Mouse (Mus musculus) midbrain, embryonic 12.5 days (tissue): ENCODE data around the gene Arhgap23. TPM values are rescaled to one million over a fixed set of nuclear protein-coding genes. Genes with fewer than 3 reads are reported as not detected.
A peak's percentile ranks its signal among the peaks of the same experiment; 100 is the strongest.

Source experiments
- ATAC-seq: fragments of 200-750 bp; cut with Nextera tagmentation; 2 replicates; pipeline ENCODE4 v1.8.0; 2017; ENCODE audit warnings: low read depth, moderate TSS enrichment, moderate library complexity; ENCODE audit not compliant: low FRiP score
- H3K27ac ChIP-seq: fragments of 300-500 bp; sonication (generic); replicated peaks from 2 replicates; pipeline ENCODE4 v1.5.1; 2016; ENCODE audit warnings: mild to moderate bottlenecking
- H3K27me3 ChIP-seq: fragments of 300-500 bp; sonication (generic); 2 replicates; pipeline ENCODE4 v1.6.1; 2016; ENCODE audit warnings: mild to moderate bottlenecking
- H3K36me3 ChIP-seq: fragments of 300-500 bp; sonication (generic); 2 replicates; pipeline ENCODE4 v1.6.1; 2016
- H3K4me1 ChIP-seq: fragments of 300-500 bp; sonication (generic); 2 replicates; pipeline ENCODE4 v1.6.1; 2016
- H3K4me2 ChIP-seq: fragments of 300-500 bp; sonication (generic); replicated peaks from 2 replicates; pipeline ENCODE4 v1.6.1; 2016; ENCODE audit warnings: mild to moderate bottlenecking, moderate library complexity
- H3K4me3 ChIP-seq: fragments of 300-500 bp; sonication (generic); 2 replicates; pipeline ENCODE4 v1.5.1; 2016; ENCODE audit warnings: mild to moderate bottlenecking
- H3K9ac ChIP-seq: fragments of 300-500 bp; sonication (generic); replicated peaks from 2 replicates; pipeline ENCODE4 v1.6.1; 2016; ENCODE audit warnings: mild to moderate bottlenecking, moderate library complexity
- H3K9me3 ChIP-seq: fragments of 300-500 bp; sonication (generic); 2 replicates; pipeline ENCODE4 v1.6.1; 2016; ENCODE audit warnings: mild to moderate bottlenecking
- WGBS: fragments of 180-500 bp; shearing (Covaris S2); methylation state at CpG from one replicate; pipeline ENCODE4 v1.1.7; 2016; 5-methylcytosine and 5-hydroxymethylcytosine counted together
- polyA plus RNA-seq: library from polyadenylated mRNA; unstranded; fragments of >200 nt; fragmentation: Nextera tagmentation; extraction: Ambion mirVana; gene quantifications from 2 replicates; pipeline ENCODE4 v1.2.1, GENCODE M21; 2016

The Arhgap23 gene
- polyA plus RNA-seq, 1 experiment from 2014 or later = 6.3 TPM

GRCm38 (mm10) chr11:97500720-97501448 lies 85.6 kb downstream of the Arhgap23 start:
- Histone ChIP-seq H3K9ac (peak overlapping the region; percentile 41), H3K36me3 (no peaks in the 10 kb centered on the region), H3K27me3 (peaks cover 62% of the 10 kb centered on the region), H3K4me1 (peaks cover 19% of the 10 kb centered on the region), H3K9me3 (peaks cover 4% of the 10 kb centered on the region; the same call in 1 of the 2 replicates), H3K4me3 (peak overlapping the region; percentile 42), H3K4me2 (peak overlapping the region; percentile 70), H3K27ac (no peak overlapping the region)
- ATAC-seq = 0 out of 2 replicates have a peak, but pooled peaks have one; percentile 47
- WGBS = 8% methylated on average over 51 of the region's 51 CpGs

GRCm38 (mm10) chr11:97502383-97502782 lies 87.0 kb downstream of the Arhgap23 start:
- no peak overlapping the region for H3K4me3 ChIP-seq
- H3K4me1 ChIP-seq = peaks cover 19% of the 10 kb centered on the region
- H3K36me3 ChIP-seq = no peaks in the 10 kb centered on the region
- H3K27me3 ChIP-seq = peaks cover 57% of the 10 kb centered on the region
- no peak overlapping the region for H3K4me2 ChIP-seq
- peaks cover 4% of the 10 kb centered on the region; the same call in 1 of the 2 replicates for H3K9me3 ChIP-seq
- H3K27ac ChIP-seq = no peak overlapping the region
- no peak for ATAC-seq
- WGBS = 47% methylated on average over 9 of the region's 9 CpGs
- no peak overlapping the region for H3K9ac ChIP-seq

GRCm38 (mm10) chr11:97502846-97503245 lies 87.5 kb downstream of the Arhgap23 start:
- Histone ChIP-seq H3K36me3 (no peaks in the 10 kb centered on the region), H3K4me2 (no peak overlapping the region), H3K27me3 (peaks cover 52% of the 10 kb centered on the region), H3K9me3 (peaks cover 4% of the 10 kb centered on the region; the same call in 1 of the 2 replicates), H3K27ac (no peak overlapping the region), H3K4me3 (no peak overlapping the region), H3K4me1 (peaks cover 19% of the 10 kb centered on the region), H3K9ac (no peak overlapping the region)
- ATAC-seq = no peak
- 82% methylated on average over 4 of the region's 4 CpGs for WGBS

GRCm38 (mm10) chr11:97505784-97506183 lies 90.5 kb downstream of the Arhgap23 start:
- Histone ChIP-seq H3K4me1 (peaks cover 20% of the 10 kb centered on the region), H3K9ac (no peak overlapping the region), H3K4me2 (no peak overlapping the region), H3K9me3 (no peaks in the 10 kb centered on the region), H3K4me3 (no peak overlapping the region), H3K27me3 (peaks cover 23% of the 10 kb centered on the region), H3K36me3 (no peaks in the 10 kb centered on the region), H3K27ac (no peak overlapping the region)
- ATAC-seq = no peak
- WGBS = 82% methylated on average over 4 of the region's 4 CpGs

GRCm38 (mm10) chr11:97506331-97506730 lies 91.0 kb downstream of the Arhgap23 start:
- peaks cover 19% of the 10 kb centered on the region for H3K4me1 ChIP-seq
- no peak overlapping the region for H3K4me3 ChIP-seq
- H3K27ac ChIP-seq = no peak overlapping the region
- no peaks in the 10 kb centered on the region for H3K9me3 ChIP-seq
- H3K9ac ChIP-seq = no peak overlapping the region
- no peak for ATAC-seq
- no peaks in the 10 kb centered on the region for H3K36me3 ChIP-seq
- H3K27me3 ChIP-seq = peaks cover 18% of the 10 kb centered on the region
- H3K4me2 ChIP-seq = no peak overlapping the region
- WGBS = 57% methylated on average over 8 of the region's 8 CpGs

GRCm38 (mm10) chr11:97508198-97508597 lies 92.9 kb downstream of the Arhgap23 start:
- H3K27me3 ChIP-seq = no peaks in the 10 kb centered on the region; the same call in none of the 2 replicates
- H3K4me3 ChIP-seq = no peak overlapping the region
- H3K36me3 ChIP-seq = no peaks in the 10 kb centered on the region
- no peaks in the 10 kb centered on the region for H3K9me3 ChIP-seq
- ATAC-seq = no peak
- no peak overlapping the region for H3K4me2 ChIP-seq
- WGBS = 83% methylated on average over 3 of the region's 3 CpGs
- H3K4me1 ChIP-seq = peaks cover 20% of the 10 kb centered on the region
- H3K9ac ChIP-seq = no peak overlapping the region
- H3K27ac ChIP-seq = no peak overlapping the region

GRCm38 (mm10) chr11:97509058-97509457 lies 93.7 kb downstream of the Arhgap23 start:
- no peaks in the 10 kb centered on the region for H3K36me3 ChIP-seq
- H3K9ac ChIP-seq = no peak overlapping the region
- H3K27me3 ChIP-seq = no peaks in the 10 kb centered on the region; the same call in 1 of the 2 replicates
- no peaks in the 10 kb centered on the region for H3K9me3 ChIP-seq
- ATAC-seq = no peak
- H3K4me3 ChIP-seq = no peak overlapping the region
- H3K27ac ChIP-seq = no peak overlapping the region
- peaks cover 22% of the 10 kb centered on the region for H3K4me1 ChIP-seq
- 66% methylated on average over 5 of the region's 5 CpGs for WGBS
- H3K4me2 ChIP-seq = no peak overlapping the region

GRCm38 (mm10) chr11:97509715-97510485 lies 94.6 kb downstream of the Arhgap23 start:
- Histone ChIP-seq H3K4me1 (peaks cover 22% of the 10 kb centered on the region), H3K9me3 (no peaks in the 10 kb centered on the region), H3K9ac (no peak overlapping the region), H3K4me3 (no peak overlapping the region), H3K27me3 (no peaks in the 10 kb centered on the region; the same call in 1 of the 2 replicates), H3K27ac (0 out of 2 replicates have a peak overlapping the region, but pooled peaks have one; percentile 20), H3K4me2 (no peak overlapping the region), H3K36me3 (peaks cover 7% of the 10 kb centered on the region)
- no peak for ATAC-seq
- WGBS = 58% methylated on average over 24 of the region's 24 CpGs

GRCm38 (mm10) chr11:97510966-97511660 lies 95.8 kb downstream of the Arhgap23 start:
- peaks cover 22% of the 10 kb centered on the region for H3K4me1 ChIP-seq
- no peak overlapping the region for H3K4me3 ChIP-seq

GRCm38 (mm10) chr11:97511661-97512369 lies 96.5 kb downstream of the Arhgap23 start:
- Histone ChIP-seq H3K27me3 (no peaks in the 10 kb centered on the region), H3K4me2 (no peak overlapping the region), H3K4me3 (no peak overlapping the region), H3K27ac (0 out of 2 replicates have a peak overlapping the region, but pooled peaks have one; percentile 43), H3K9ac (no peak overlapping the region), H3K4me1 (peaks cover 22% of the 10 kb centered on the region), H3K36me3 (peaks cover 24% of the 10 kb centered on the region), H3K9me3 (no peaks in the 10 kb centered on the region)
- WGBS = 52% methylated on average over 13 of the region's 13 CpGs
- ATAC-seq = no peak

More at GRCm38 (mm10) chr11:97510966-97511660, 95.8 kb downstream of the Arhgap23 start:
- Histone ChIP-seq H3K27me3 (no peaks in the 10 kb centered on the region), H3K9me3 (no peaks in the 10 kb centered on the region), H3K27ac (no peak overlapping the region), H3K9ac (no peak overlapping the region), H3K36me3 (peaks cover 19% of the 10 kb centered on the region), H3K4me2 (no peak overlapping the region)
- ATAC-seq = no peak
- WGBS = 24% methylated on average over 10 of the region's 10 CpGs

GRCm38 (mm10) chr11:97512511-97512910 lies 97.2 kb downstream of the Arhgap23 start:
- H3K4me3 ChIP-seq = no peak overlapping the region
- peaks cover 24% of the 10 kb centered on the region for H3K36me3 ChIP-seq
- WGBS = 19% methylated on average over 6 of the region's 6 CpGs
- H3K27ac ChIP-seq = no peak overlapping the region
- H3K4me1 ChIP-seq = peaks cover 22% of the 10 kb centered on the region
- no peak overlapping the region for H3K9ac ChIP-seq
- no peak overlapping the region for H3K4me2 ChIP-seq
- no peaks in the 10 kb centered on the region for H3K27me3 ChIP-seq
- no peaks in the 10 kb centered on the region for H3K9me3 ChIP-seq
- no peak for ATAC-seq
